Mouse (Mus musculus) kidney, adult 11 months (tissue): ENCODE results near the gene Prss44.

Experiments used
- DNase-seq: peaks from one replicate; pipeline ENCODE4 v3.0.0; 2022

Gene Prss44

GRCm38 (mm10) chr9:110833021-110833420 lies 19.2 kb downstream of the Prss44 start:
- no peak for DNase-seq

GRCm38 (mm10) chr9:110834411-110834810 lies 20.6 kb downstream of the Prss44 start, which contains the start of gene Prss45:
Gene Prss45, plus strand, starts transcription at chr9:110834588.
- no peak for DNase-seq

GRCm38 (mm10) chr9:110834961-110835360 lies 21.2 kb downstream of the Prss44 start:
- no peak for DNase-seq

GRCm38 (mm10) chr9:110836112-110836511 lies 22.3 kb downstream of the Prss44 start:
- DNase-seq = no peak

- no peak for DNase-seq
Observed at GRCm38 (mm10) chr9:110840905-110841304, 27.1 kb downstream of the Prss44 start.

GRCm38 (mm10) chr9:110841438-110841837 lies 27.6 kb downstream of the Prss44 start:
- peak; percentile 27 for DNase-seq

GRCm38 (mm10) chr9:110844206-110844605 lies 30.4 kb downstream of the Prss44 start, which contains the start of gene Prss46:
Gene Prss46, plus strand, starts transcription at chr9:110844506.
- no peak for DNase-seq

GRCm38 (mm10) chr9:110849162-110849561 lies 35.4 kb downstream of the Prss44 start:
- no peak for DNase-seq

- no peak for DNase-seq
Observed at GRCm38 (mm10) chr9:110855903-110856302, 42.1 kb downstream of the Prss44 start.

GRCm38 (mm10) chr9:110856920-110857319 lies 43.1 kb downstream of the Prss44 start:
- no peak for DNase-seq

GRCm38 (mm10) chr9:110857781-110858472 lies 44.1 kb downstream of the Prss44 start, which contains the start of gene Prss50:
Gene Prss50, plus strand, starts transcription at chr9:110857967.
- no peak for DNase-seq

- no peak for DNase-seq
Observed at GRCm38 (mm10) chr9:110858523-110858922, 44.7 kb downstream of the Prss44 start.

- DNase-seq = no peak
Observed at GRCm38 (mm10) chr9:110858967-110859596, 45.3 kb downstream of the Prss44 start.

GRCm38 (mm10) chr9:110871030-110871429 lies 57.2 kb downstream of the Prss44 start:
- DNase-seq = no peak
